In the genomic region with DNA sequence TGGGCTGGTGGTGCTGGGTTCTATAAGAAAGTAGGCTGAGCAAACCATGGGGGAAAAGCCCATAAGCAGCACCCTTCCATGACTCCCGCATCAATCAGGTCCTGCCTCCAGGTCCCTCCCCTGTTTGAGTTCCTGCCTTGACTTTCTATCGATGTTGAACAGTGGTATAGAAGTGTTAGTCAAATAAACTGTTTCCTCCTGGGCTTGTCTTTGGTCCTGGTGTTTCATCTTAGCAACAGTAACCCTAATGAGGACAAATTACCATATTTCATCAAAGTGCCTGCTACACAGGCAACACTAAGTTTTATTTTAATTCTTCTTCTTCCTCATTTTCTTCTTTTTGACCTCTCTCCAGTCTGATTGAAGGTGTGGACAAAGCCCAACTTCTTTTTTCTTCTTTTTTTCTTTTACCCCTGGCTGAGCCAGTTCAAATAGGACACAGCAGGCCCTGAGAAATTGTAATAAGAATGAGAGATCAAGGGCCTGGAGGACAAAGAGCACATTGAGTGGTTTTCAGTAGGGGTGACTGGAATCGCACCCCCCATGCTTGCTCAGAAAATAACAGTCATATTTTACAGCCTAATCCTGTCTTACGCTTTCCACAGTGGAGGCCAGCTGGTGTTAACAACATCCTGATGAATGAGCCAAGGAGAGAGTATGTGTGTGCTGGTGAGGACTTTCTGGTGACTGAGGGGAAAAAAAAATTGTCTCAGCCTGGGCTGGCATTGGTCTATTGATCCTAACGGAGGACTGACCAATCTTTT, we compare ENCODE assay signal across 12 mouse cellular contexts.
DNase-seq lines count a peak whose midpoint lies in the region; ATAC-seq and TF ChIP-seq lines count a peak whose summit lies in the region.
"Had no signal": no experiment of that assay in that cellular context is flagged by ENCODE, and none has a peak within 500 bp of the region (broad histone marks: within the 10 kb centered on the region; RNA-seq: fewer than 3 reads in every experiment).

No protein-coding gene starts in this region.

- H3K27me3 ChIP-seq in hindbrain, embryonic 10.5 days (ENCODE audit: insufficient read depth, poor library complexity, severe bottlenecking), result no peaks in the 10 kb centered on the region
- H3K27me3 ChIP-seq in midbrain, embryonic 10.5 days (ENCODE audit: low read depth, poor library complexity, severe bottlenecking), result peaks cover 20% of the 10 kb centered on the region; the same call in 1 of the 2 replicates
- H3K27me3 ChIP-seq: embryonic facial prominence, embryonic 13.5 days had no signal

- TF ChIP-seq POLR2A in cortical plate, adult 2 months (IDR thresholded peaks at IDR 0.05; ENCODE audit: extremely low read depth, insufficient read depth, low read length), result no peak

- no peak for DNase-seq in frontal cortex, postnatal 25 days (ENCODE audit: low spot score in 2 of 2)
- DNase-seq in hindbrain, embryonic 10.5 days (ENCODE audit: low spot score), result peak; percentile 35
- peak; percentile 50 for DNase-seq in midbrain, embryonic 10.5 days (ENCODE audit: low spot score)
- no peak for DNase-seq in thymus, postnatal 4 days
- no peak for DNase-seq in spleen, postnatal 4 days (ENCODE audit: low spot score in 2 of 2)
- DNase-seq: heart, adult 18-20 months; kidney, adult 2 months; lung, adult 2 months had no signal

- H3K27ac ChIP-seq in cortical plate, adult 2 months (ENCODE audit: insufficient read depth, low read length), result peak overlapping the region; percentile 63; the same call in 1 of the 2 replicates
- H3K27ac ChIP-seq in hindbrain, embryonic 10.5 days, result peak overlapping the region; percentile 31; the same call in 1 of the 2 replicates
- H3K27ac ChIP-seq in midbrain, embryonic 10.5 days (replicated peaks), result peak overlapping the region; percentile 49; the same call in 1 of the 2 replicates
- H3K27ac ChIP-seq: embryonic facial prominence, embryonic 13.5 days had no signal

- H3K4me1 ChIP-seq in cortical plate, adult 2 months (ENCODE audit: control insufficient read depth, insufficient read depth, low read length), result no peaks in the 10 kb centered on the region
- H3K4me1 ChIP-seq in hindbrain, embryonic 10.5 days (replicated peaks), result peaks cover 16% of the 10 kb centered on the region
- H3K4me1 ChIP-seq in midbrain, embryonic 10.5 days, result peaks cover 28% of the 10 kb centered on the region
- H3K4me1 ChIP-seq: embryonic facial prominence, embryonic 13.5 days had no signal

- TF ChIP-seq CTCF in cortical plate, adult 2 months (IDR thresholded peaks at IDR 0.05; ENCODE audit: extremely low read depth, insufficient read depth, low read length), result no peak

- H3K36me3 ChIP-seq in hindbrain, embryonic 10.5 days, result no peaks in the 10 kb centered on the region
- H3K36me3 ChIP-seq in midbrain, embryonic 10.5 days, result no peaks in the 10 kb centered on the region
- H3K36me3 ChIP-seq: embryonic facial prominence, embryonic 13.5 days had no signal

- peak; percentile 26 for ATAC-seq in frontal cortex, adult (ENCODE audit: low TSS enrichment)
- no peak for ATAC-seq in megakaryocyte, adult 5-6 weeks (ENCODE audit: poor library complexity, severe bottlenecking)

- no peak overlapping the region for H3K4me3 ChIP-seq in cortical plate, adult 2 months (ENCODE audit: insufficient read depth, low read length)
- no peak overlapping the region for H3K4me3 ChIP-seq in hindbrain, embryonic 10.5 days
- no peak overlapping the region for H3K4me3 ChIP-seq in midbrain, embryonic 10.5 days
- H3K4me3 ChIP-seq: embryonic facial prominence, embryonic 13.5 days had no signal

- WGBS in hindbrain, embryonic 10.5 days, result 17% methylated on average over 5 of the region's 5 CpGs
- WGBS in midbrain, embryonic 10.5 days, result 26% methylated on average over 5 of the region's 5 CpGs

- H3K9me3 ChIP-seq in hindbrain, embryonic 10.5 days, result 0 out of 2 replicates have a peak, but pooled peaks cover 4% of the 10 kb centered on the region
- H3K9me3 ChIP-seq in midbrain, embryonic 10.5 days (replicated peaks), result no peaks in the 10 kb centered on the region
- H3K9me3 ChIP-seq: embryonic facial prominence, embryonic 13.5 days had no signal

Comparison
In these comparisons a context has a peak if more than half of its experiments do, and no peak if none do; other contexts are left out.
1. DNase-seq: peak in hindbrain, embryonic 10.5 days (single experiment) and midbrain, embryonic 10.5 days (single experiment); none in frontal cortex, postnatal 25 days (0 of 2), thymus, postnatal 4 days (single experiment) and spleen, postnatal 4 days (0 of 2).
2. Peak in every context shown above with its lines, with median percentiles within 50 percentile points of each other: H3K27ac ChIP-seq.